Mouse (Mus musculus): Measurements from ENCODE around the gene Bzw2.

GRCm38 (mm10) chr12:36046196-36046595, 111.7 kb downstream of the Bzw2 start:
- TF ChIP-seq CTCF (IDR thresholded peaks at IDR 0.05; ENCODE audit: borderline replicate concordance, extremely low read depth, insufficient read depth, insufficient read length), result no peak
- no peak for TF ChIP-seq POLR2A (IDR thresholded peaks at IDR 0.05; ENCODE audit: borderline replicate concordance, extremely low read depth, insufficient read depth, insufficient read length, poor library complexity, severe bottlenecking)
